ENCODE assay signal across 8 mouse cellular contexts in the genomic region with DNA sequence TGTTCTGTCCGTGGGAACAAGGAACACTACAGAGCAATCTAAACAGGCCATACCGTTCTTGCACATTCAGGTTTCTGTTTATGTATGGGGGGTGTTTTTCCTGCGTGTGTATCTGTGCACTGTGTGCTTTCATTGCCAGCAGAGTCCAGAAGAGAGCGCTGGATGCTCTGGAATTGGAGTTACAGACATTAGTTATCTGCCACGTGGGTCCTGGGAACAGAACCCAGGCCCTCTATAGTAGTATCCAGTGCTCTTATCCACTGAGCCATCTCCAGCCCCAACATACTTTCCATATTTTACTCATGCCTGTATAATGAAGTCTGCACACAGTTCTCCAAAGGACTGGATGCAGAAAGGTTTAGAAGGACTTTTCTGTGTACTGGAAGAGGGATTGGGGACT. TPM values are rescaled to one million over a fixed set of nuclear protein-coding genes. Genes with fewer than 3 reads are reported as not detected.
A peak's percentile ranks its signal among the peaks of the same experiment; 100 is the strongest.
DNase-seq lines count a peak whose midpoint lies in the region; ATAC-seq and TF ChIP-seq lines count a peak whose summit lies in the region.

No protein-coding gene starts in this region.

- peaks cover 11% of the 10 kb centered on the region for H3K4me1 ChIP-seq in lung, embryonic 15.5 days
- H3K4me1 ChIP-seq in embryonic fibroblast, embryonic 13.5 days (ENCODE audit: control insufficient read depth, insufficient read depth, low read length): peaks cover 16% of the 10 kb centered on the region
- H3K4me1 ChIP-seq in limb, embryonic 11.5 days (ENCODE audit: control insufficient read depth, insufficient read depth, low read length): peaks cover 5% of the 10 kb centered on the region
- H3K4me1 ChIP-seq in neural tube, embryonic 15.5 days: peaks cover 39% of the 10 kb centered on the region

- no peaks in the 10 kb centered on the region for H3K9me3 ChIP-seq in lung, embryonic 15.5 days
- H3K9me3 ChIP-seq in limb, embryonic 11.5 days (ENCODE audit: control insufficient read depth, low read length): no peaks in the 10 kb centered on the region
- H3K9me3 ChIP-seq in neural tube, embryonic 15.5 days (replicated peaks): no peaks in the 10 kb centered on the region

- ATAC-seq in lung, embryonic 15.5 days (ENCODE audit: borderline replicate concordance, extremely low read depth, low FRiP score, low TSS enrichment): 0 out of 2 replicates have a peak, but pooled peaks have one; percentile 0
- ATAC-seq in limb, embryonic 11.5 days (ENCODE audit: insufficient number of reproducible peaks, low FRiP score, low TSS enrichment, low read depth): no peak; the same call in 1 of the 2 replicates
- peak; percentile 22 for ATAC-seq in neural tube, embryonic 15.5 days (ENCODE audit: low FRiP score)

- no peaks in the 10 kb centered on the region for H3K27me3 ChIP-seq in lung, embryonic 15.5 days
- no peaks in the 10 kb centered on the region for H3K27me3 ChIP-seq in limb, embryonic 11.5 days (ENCODE audit: control insufficient read depth, insufficient read depth, low read length)
- no peaks in the 10 kb centered on the region for H3K27me3 ChIP-seq in neural tube, embryonic 15.5 days (replicated peaks)

- TF ChIP-seq CTCF in embryonic fibroblast, embryonic 13.5 days (IDR thresholded peaks at IDR 0.05; ENCODE audit: borderline replicate concordance, insufficient read depth, low read length): no peak

- peak overlapping the region; percentile 64 for H3K4me3 ChIP-seq in lung, embryonic 15.5 days
- H3K4me3 ChIP-seq in embryonic fibroblast, embryonic 13.5 days (ENCODE audit: insufficient read depth, low read length): peak overlapping the region; percentile 86
- peak overlapping the region; percentile 72 for H3K4me3 ChIP-seq in limb, embryonic 11.5 days (ENCODE audit: low read depth, low read length)
- peak overlapping the region; percentile 80 for H3K4me3 ChIP-seq in neural tube, embryonic 15.5 days (replicated peaks)

- H3K27ac ChIP-seq in lung, embryonic 15.5 days: peak overlapping the region; percentile 16
- no peak overlapping the region for H3K27ac ChIP-seq in embryonic fibroblast, embryonic 13.5 days (ENCODE audit: insufficient read depth, low read length)
- H3K27ac ChIP-seq in limb, embryonic 11.5 days (replicated peaks; ENCODE audit: low read depth, low read length): no peak overlapping the region
- peak overlapping the region; percentile 82 for H3K27ac ChIP-seq in neural tube, embryonic 15.5 days (replicated peaks)

- TF ChIP-seq POLR2A in embryonic fibroblast, embryonic 13.5 days (IDR thresholded peaks at IDR 0.05; ENCODE audit: low read depth, low read length): no peak

- peak overlapping the region; percentile 56 for H3K9ac ChIP-seq in lung, embryonic 15.5 days
- H3K9ac ChIP-seq in limb, embryonic 11.5 days (ENCODE audit: low read length): peak overlapping the region; percentile 64
- H3K9ac ChIP-seq in neural tube, embryonic 15.5 days (replicated peaks): peak overlapping the region; percentile 74

- no peak for DNase-seq in lung, postnatal 25 days (ENCODE audit: low spot score)
- no peak for DNase-seq in limb, embryonic 11.5 days (ENCODE audit: low spot score)
- DNase-seq in T-cell, adult 2 months (ENCODE audit: low spot score): no peak
- DNase-seq in gastrocnemius, postnatal 10 days: no peak
- DNase-seq in thymus, postnatal 14 days: no peak

- WGBS in lung, embryonic 15.5 days: 1% methylated on average over 5 of the region's 5 CpGs
- WGBS in limb, embryonic 11.5 days: under 1% methylated on average over 5 of the region's 5 CpGs
- 2% methylated on average over 5 of the region's 5 CpGs for WGBS in neural tube, embryonic 15.5 days

- no peaks in the 10 kb centered on the region for H3K36me3 ChIP-seq in lung, embryonic 15.5 days
- 0 out of 2 replicates have a peak, but pooled peaks cover 2% of the 10 kb centered on the region for H3K36me3 ChIP-seq in limb, embryonic 11.5 days (ENCODE audit: control insufficient read depth, insufficient read depth, low read length)
- no peaks in the 10 kb centered on the region for H3K36me3 ChIP-seq in neural tube, embryonic 15.5 days

- H3K4me2 ChIP-seq in lung, embryonic 15.5 days: peak overlapping the region; percentile 75
- peak overlapping the region; percentile 78 for H3K4me2 ChIP-seq in limb, embryonic 11.5 days (ENCODE audit: low read depth, severe bottlenecking)
- peak overlapping the region; percentile 67 for H3K4me2 ChIP-seq in neural tube, embryonic 15.5 days

RNA-seq across cellular contexts. Expression of gene Wrb, which starts 0.6 kb away (rescaled TPM):
- polyA plus RNA-seq in lung, embryonic 15.5 days (2015; fragmentation: Nextera tagmentation; extraction: Ambion mirVana): 49.0 and 49.5 TPM in 2 replicates
- 28.5 and 35.2 TPM in 2 replicates for polyA plus RNA-seq in embryonic fibroblast, embryonic 13.5 days (2011; ENCODE audit: insufficient read length, low read depth, missing spikeins)
- polyA plus RNA-seq in limb, embryonic 11.5 days (2014; fragmentation: Nextera tagmentation; extraction: Ambion mirVana): 74.0 and 75.7 TPM in 2 replicates
- polyA plus RNA-seq in neural tube, embryonic 15.5 days (2015; fragmentation: Nextera tagmentation; extraction: Ambion mirVana): 169 and 199 TPM in 2 replicates
- total RNA-seq in gastrocnemius, postnatal 10 days (2021): 10 to 100 TPM in 1 of 2 experiments, 1 to 10 TPM in 1; 9.6 to 12.1 TPM

RNA-seq across cellular contexts. Expression of gene Hmgn1, which starts 18.3 kb away (rescaled TPM):
- polyA plus RNA-seq in lung, embryonic 15.5 days (2015; fragmentation: Nextera tagmentation; extraction: Ambion mirVana): 613 and 648 TPM in 2 replicates
- polyA plus RNA-seq in embryonic fibroblast, embryonic 13.5 days (2011; ENCODE audit: insufficient read length, low read depth, missing spikeins): 261 and 299 TPM in 2 replicates
- 1,125 and 1,150 TPM in 2 replicates for polyA plus RNA-seq in limb, embryonic 11.5 days (2014; fragmentation: Nextera tagmentation; extraction: Ambion mirVana)
- polyA plus RNA-seq in neural tube, embryonic 15.5 days (2015; fragmentation: Nextera tagmentation; extraction: Ambion mirVana): 273 and 319 TPM in 2 replicates
- total RNA-seq in gastrocnemius, postnatal 10 days (2021): 100 to 1,000 TPM in 1 of 2 experiments, 10 to 100 TPM in 1; 89.4 to 103 TPM

RNA-seq across cellular contexts. Expression of gene Lca5l, which starts 46.3 kb away (rescaled TPM):
- 0.96 and 1.2 TPM in 2 replicates for polyA plus RNA-seq in lung, embryonic 15.5 days (2015; fragmentation: Nextera tagmentation; extraction: Ambion mirVana)
- 1.1 and 1.4 TPM in 2 replicates for polyA plus RNA-seq in embryonic fibroblast, embryonic 13.5 days (2011; ENCODE audit: insufficient read length, low read depth, missing spikeins)
- 1.1 and 1.3 TPM in 2 replicates for polyA plus RNA-seq in limb, embryonic 11.5 days (2014; fragmentation: Nextera tagmentation; extraction: Ambion mirVana)
- 1.7 and 1.9 TPM in 2 replicates for polyA plus RNA-seq in neural tube, embryonic 15.5 days (2015; fragmentation: Nextera tagmentation; extraction: Ambion mirVana)
- total RNA-seq in gastrocnemius, postnatal 10 days (2021): 1 to 10 TPM; 1.2 to 1.5 TPM

RNA-seq across cellular contexts. Expression of gene Sh3bgr, which starts 54.4 kb away (rescaled TPM):
- polyA plus RNA-seq in lung, embryonic 15.5 days (2015; fragmentation: Nextera tagmentation; extraction: Ambion mirVana): 12.3 and 16.1 TPM in 2 replicates
- 6.3 and 6.9 TPM in 2 replicates for polyA plus RNA-seq in embryonic fibroblast, embryonic 13.5 days (2011; ENCODE audit: insufficient read length, low read depth, missing spikeins)
- polyA plus RNA-seq in limb, embryonic 11.5 days (2014; fragmentation: Nextera tagmentation; extraction: Ambion mirVana): 1.5 and 1.9 TPM in 2 replicates
- polyA plus RNA-seq in neural tube, embryonic 15.5 days (2015; fragmentation: Nextera tagmentation; extraction: Ambion mirVana): 6.1 and 6.7 TPM in 2 replicates
- total RNA-seq in gastrocnemius, postnatal 10 days (2021): 100 to 1,000 TPM; 810 to 907 TPM

Comparison
In these comparisons a context has a peak if more than half of its experiments do, and no peak if none do; other contexts are left out.
1. H3K27ac ChIP-seq: peak in lung, embryonic 15.5 days (single experiment) and neural tube, embryonic 15.5 days (single experiment); none in embryonic fibroblast, embryonic 13.5 days (single experiment) and limb, embryonic 11.5 days (single experiment).
2. Peak in every context shown above with its lines, with median percentiles within 50 percentile points of each other: H3K4me2 ChIP-seq, H3K4me3 ChIP-seq and H3K9ac ChIP-seq.